Mouse (Mus musculus) forebrain, postnatal 0 days (tissue): ENCODE results near the gene Tmed3. TPM values are rescaled to one million over a fixed set of nuclear protein-coding genes. Genes with fewer than 3 reads are reported as not detected.
A peak's percentile ranks its signal among the peaks of the same experiment; 100 is the strongest.

ENCODE experiments used
- ATAC-seq: fragments of 200-750 bp; cut with Nextera tagmentation; 2 replicates; pipeline ENCODE4 v1.8.0; 2017; ENCODE audit warnings: mild to moderate bottlenecking, moderate library complexity
- DNase-seq: peaks from one replicate; pipeline ENCODE4 v3.0.0-alpha.2; 2015
- H3K27ac ChIP-seq: fragments of 300-500 bp; sonication (generic); 2 replicates; pipeline ENCODE4 v1.5.1; 2014; ENCODE audit warnings: low read depth, mild to moderate bottlenecking, antibody characterized with exemption, low read length, moderate library complexity, mixed read lengths
- H3K27me3 ChIP-seq: fragments of 300-500 bp; sonication (generic); 2 replicates; pipeline ENCODE4 v1.6.1; 2014; ENCODE audit warnings: mild to moderate bottlenecking, low read length, mixed read lengths; ENCODE audit not compliant: insufficient read depth
- H3K36me3 ChIP-seq: fragments of 300-500 bp; sonication (generic); 2 replicates; pipeline ENCODE4 v1.6.1; 2014; ENCODE audit warnings: mild to moderate bottlenecking, moderate library complexity; ENCODE audit not compliant: insufficient read depth
- H3K4me1 ChIP-seq: fragments of 300-500 bp; sonication (generic); 2 replicates; pipeline ENCODE4 v1.6.1; 2014; ENCODE audit warnings: antibody characterized with exemption; ENCODE audit not compliant: insufficient read depth
- H3K4me2 ChIP-seq: fragments of 300-500 bp; sonication (generic); 2 replicates; pipeline ENCODE4 v1.6.1; 2014; ENCODE audit warnings: low read depth, mild to moderate bottlenecking, moderate library complexity
- H3K4me3 ChIP-seq: fragments of 300-500 bp; sonication (generic); 2 replicates; pipeline ENCODE4 v1.5.1; 2014; ENCODE audit warnings: low read depth, low read length, mixed read lengths
- H3K9ac ChIP-seq: fragments of 300-500 bp; sonication (generic); 2 replicates; pipeline ENCODE4 v1.6.1; 2014; ENCODE audit warnings: mild to moderate bottlenecking
- H3K9me3 ChIP-seq: fragments of 300-500 bp; sonication (generic); 2 replicates; pipeline ENCODE4 v1.6.1; 2016; ENCODE audit warnings: low read length
- CTCF ChIP-seq: sonication (generic); IDR thresholded peaks from 2 replicates; pipeline ENCODE4 v1.5.1; 2016; ENCODE audit warnings: antibody characterized with exemption, control low read depth, low read depth
- WGBS: fragments of 180-500 bp; shearing (Covaris S2); extraction: QIAGEN DNeasy Blood & Tissue Kit; methylation state at CpG from one replicate; pipeline ENCODE4 v1.1.7; 2014; 5-methylcytosine and 5-hydroxymethylcytosine counted together
- polyA plus RNA-seq: library from polyadenylated mRNA; unstranded; fragments of >200 nt; fragmentation: Nextera tagmentation; extraction: Ambion mirVana; gene quantifications from 2 replicates; pipeline ENCODE4 v1.2.1, GENCODE M21; 2015
- total RNA-seq: library from RNA; depleted of rRNA; stranded (reverse); fragments of >200 nt; gene quantifications from 2 replicates; pipeline ENCODE4 v1.2.3, GENCODE M21; 2014; rRNA removed

Tmed3 gene
- total RNA-seq (51.3 and 57.2 TPM in 2 replicates), polyA plus RNA-seq (53.4 and 55.5 TPM in 2 replicates)

DNA sequence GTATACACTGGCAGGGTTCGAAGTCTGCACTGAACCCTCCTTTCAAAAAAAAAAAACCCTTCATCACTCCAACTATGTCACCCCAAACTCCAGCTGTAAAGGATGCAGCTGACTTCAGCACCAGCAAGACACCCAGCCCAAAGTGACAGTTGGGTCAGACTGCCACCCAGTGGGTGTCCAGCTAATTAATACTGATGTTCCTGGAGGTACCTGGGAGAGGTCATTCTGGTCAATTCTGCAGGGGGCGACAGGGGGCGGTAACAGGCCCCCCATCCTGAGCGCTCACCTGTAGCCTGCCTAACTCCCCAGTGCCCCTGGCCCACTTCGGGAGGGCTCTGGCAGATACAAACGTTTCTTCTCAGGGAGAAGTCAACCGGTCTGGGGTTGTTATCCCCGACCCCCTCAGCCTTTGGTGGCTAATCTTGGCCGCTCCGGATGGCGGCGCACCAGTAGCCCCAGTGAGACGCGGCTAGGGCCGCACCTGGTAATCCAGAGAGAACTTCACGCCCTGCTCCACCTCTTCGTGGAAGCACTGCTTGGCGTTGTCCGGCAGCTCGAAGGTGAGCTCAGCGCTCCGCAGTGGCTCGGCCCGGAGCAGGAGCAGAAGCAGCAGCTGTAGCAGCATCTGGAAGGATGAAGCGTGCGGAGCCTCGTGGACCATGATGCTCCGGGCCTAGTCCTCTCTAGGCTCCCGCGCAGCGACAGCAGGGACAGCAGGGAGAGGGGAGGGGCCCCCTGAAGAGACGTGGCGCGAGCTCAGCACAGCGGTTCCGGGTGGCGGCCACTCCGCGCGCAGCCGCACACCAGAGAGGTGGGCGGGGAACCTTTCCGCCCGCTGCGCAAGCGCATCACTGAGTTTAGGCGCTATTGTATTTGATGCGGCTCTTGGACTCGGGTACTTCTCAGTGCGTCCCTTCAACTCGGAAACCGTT is at the start of gene Tmed3:
Gene Tmed3 (minus strand): TSS at position 804 of the 932 bp plus-strand sequence.
- Histone ChIP-seq H3K4me3 (peak within 1 kb of the TSS; percentile 59), H3K9ac (peak within 1 kb of the TSS; percentile 71), H3K4me1 (peaks cover 9% of the 10 kb centered on the region), H3K27me3 (no peaks in the 10 kb centered on the region), H3K4me2 (peak within 1 kb of the TSS; percentile 89), H3K36me3 (peaks cover 14% of the 10 kb centered on the region), H3K9me3 (no peaks in the 10 kb centered on the region), H3K27ac (peak within 1 kb of the TSS; percentile 81)
- 2% methylated on average over 52 of the region's 52 CpGs for WGBS
- peak; percentile 42 for TF ChIP-seq CTCF
- DNase-seq (peak; percentile 95), ATAC-seq (peak; percentile 100)

DNA sequence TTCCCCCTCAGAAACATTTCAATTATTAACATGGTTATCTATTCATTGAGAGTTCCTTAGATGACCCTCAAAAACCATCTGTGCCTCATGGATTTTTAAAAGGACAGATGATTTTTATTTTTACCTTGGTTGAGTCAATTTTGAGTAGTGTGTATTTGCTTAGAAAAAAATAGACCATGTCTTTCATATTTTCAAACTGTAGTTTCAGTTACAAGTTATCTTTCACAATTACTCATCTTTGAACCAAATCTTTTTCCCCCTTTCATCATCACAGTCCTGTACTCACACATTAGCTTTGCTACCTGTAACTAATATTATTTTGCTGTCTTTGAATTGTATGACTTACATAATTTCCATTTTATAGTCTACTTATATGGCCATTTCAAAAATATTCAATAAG is 35.2 kb upstream of the Tmed3 start:
- H3K9ac ChIP-seq, result no peak overlapping the region
- no peaks in the 10 kb centered on the region for H3K36me3 ChIP-seq
- DNase-seq (no peak), ATAC-seq (no peak)
- no peaks in the 10 kb centered on the region for H3K9me3 ChIP-seq
- H3K27ac ChIP-seq, result no peak overlapping the region
- no peak for TF ChIP-seq CTCF
- no peak overlapping the region for H3K4me3 ChIP-seq
- H3K4me1 ChIP-seq, result peaks cover 7% of the 10 kb centered on the region; the same call in 1 of the 2 replicates
- H3K4me2 ChIP-seq, result no peak overlapping the region
- peaks cover 24% of the 10 kb centered on the region for H3K27me3 ChIP-seq

GRCm38 (mm10) chr9:89738295-89738694 is 33.4 kb upstream of the Tmed3 start, which contains the start of gene Ankrd34c:
Gene Ankrd34c (minus strand): TSS chr9:89738475.
- no peaks in the 10 kb centered on the region for H3K9me3 ChIP-seq
- no peaks in the 10 kb centered on the region for H3K36me3 ChIP-seq
- no peak within 1 kb of the TSS for H3K27ac ChIP-seq
- H3K4me1 ChIP-seq, result peaks cover 7% of the 10 kb centered on the region; the same call in 1 of the 2 replicates
- H3K4me3 ChIP-seq, result peak within 1 kb of the TSS; percentile 33
- peaks cover 26% of the 10 kb centered on the region for H3K27me3 ChIP-seq
- peak within 1 kb of the TSS; percentile 7; the same call in 1 of the 2 replicates for H3K9ac ChIP-seq
- ATAC-seq (peak; percentile 78), DNase-seq (peak; percentile 16)
- TF ChIP-seq CTCF, result no peak
- 4% methylated on average over 8 of the region's 8 CpGs for WGBS
- peak within 1 kb of the TSS; percentile 59 for H3K4me2 ChIP-seq

DNA sequence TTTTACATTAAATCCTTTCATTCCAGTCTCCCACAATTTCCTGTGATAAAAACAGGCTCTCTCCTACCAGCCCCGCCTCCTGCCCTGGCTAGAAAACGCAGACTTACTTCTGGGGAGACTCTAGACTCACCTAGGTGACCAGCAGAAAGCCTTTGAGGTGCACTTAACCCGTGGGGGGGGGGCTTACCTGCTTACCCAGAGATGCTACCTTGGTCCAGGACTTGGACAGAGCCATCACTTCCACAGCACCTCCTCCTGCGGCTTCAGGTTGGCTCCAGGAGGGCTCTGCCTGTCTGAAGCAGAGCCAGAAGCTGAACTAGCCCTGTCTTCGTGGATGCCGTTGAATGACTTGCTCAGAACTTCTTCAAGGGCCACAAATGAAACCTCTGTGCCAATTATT is 33.0 kb upstream of the Tmed3 start:
- H3K27ac ChIP-seq, result no peak overlapping the region
- DNase-seq, result no peak
- WGBS, result 9% methylated on average over 6 of the region's 6 CpGs
- peaks cover 26% of the 10 kb centered on the region for H3K27me3 ChIP-seq
- ATAC-seq, result peak; percentile 27; the same call in 1 of the 2 replicates
- no peaks in the 10 kb centered on the region for H3K36me3 ChIP-seq
- H3K4me3 ChIP-seq, result peak overlapping the region; percentile 33
- H3K9me3 ChIP-seq, result no peaks in the 10 kb centered on the region
- no peak for TF ChIP-seq CTCF
- peak overlapping the region; percentile 7; the same call in 1 of the 2 replicates for H3K9ac ChIP-seq
- H3K4me2 ChIP-seq, result peak overlapping the region; percentile 59
- H3K4me1 ChIP-seq, result peaks cover 7% of the 10 kb centered on the region; the same call in 1 of the 2 replicates

DNA sequence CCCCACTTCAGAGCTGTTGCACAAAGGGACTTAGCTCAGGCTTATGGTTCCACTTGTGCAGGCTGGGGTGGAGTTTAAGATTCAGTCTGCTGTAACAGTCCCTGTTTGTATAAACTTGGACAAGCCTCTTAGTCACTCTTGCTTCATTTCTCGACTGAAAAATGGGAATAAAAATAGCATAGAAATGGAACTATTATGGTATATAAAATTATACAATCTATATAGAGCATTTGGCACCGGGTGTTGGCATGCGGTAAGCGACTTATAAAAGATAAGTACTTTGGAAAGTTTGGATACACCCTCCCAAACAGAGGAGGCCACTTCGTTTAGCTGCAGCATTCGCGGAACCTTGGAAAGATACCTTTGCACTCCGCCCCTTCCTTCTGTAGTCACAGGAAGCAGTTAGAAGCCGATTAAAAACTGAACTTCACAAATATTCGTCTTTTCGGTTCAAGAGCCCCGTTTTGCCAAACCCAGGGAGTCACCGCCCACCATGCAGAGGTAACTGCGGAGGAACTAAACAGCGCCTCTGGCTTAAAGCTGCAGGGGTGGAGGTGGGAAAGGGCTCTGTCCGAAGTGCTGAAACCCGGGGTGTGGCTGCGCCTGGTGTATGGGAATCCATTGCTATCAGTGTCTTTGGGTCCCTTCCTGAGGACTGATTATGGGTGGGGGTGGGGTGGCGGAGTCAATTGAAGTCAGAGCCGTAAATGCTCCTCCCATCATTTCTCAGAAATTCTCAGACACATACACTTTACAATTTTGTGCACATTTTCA is 32.3 kb upstream of the Tmed3 start:
- peak overlapping the region; percentile 7; the same call in 1 of the 2 replicates for H3K9ac ChIP-seq
- H3K4me2 ChIP-seq, result peak overlapping the region; percentile 59
- peaks cover 26% of the 10 kb centered on the region for H3K27me3 ChIP-seq
- ATAC-seq (peak; percentile 54), DNase-seq (peak; percentile 15)
- peak overlapping the region; percentile 33 for H3K4me3 ChIP-seq
- no peak overlapping the region for H3K27ac ChIP-seq
- H3K36me3 ChIP-seq, result no peaks in the 10 kb centered on the region
- TF ChIP-seq CTCF, result no peak
- 4% methylated on average over 20 of the region's 20 CpGs for WGBS
- peaks cover 7% of the 10 kb centered on the region; the same call in 1 of the 2 replicates for H3K4me1 ChIP-seq
- H3K9me3 ChIP-seq, result no peaks in the 10 kb centered on the region

GRCm38 (mm10) chr9:89706906-89707305 is 2.0 kb upstream of the Tmed3 start:
- no peak overlapping the region for H3K27ac ChIP-seq
- 25% methylated on average over 4 of the region's 4 CpGs for WGBS
- H3K36me3 ChIP-seq, result no peaks in the 10 kb centered on the region
- no peaks in the 10 kb centered on the region for H3K27me3 ChIP-seq
- peak; percentile 81 for TF ChIP-seq CTCF
- no peak overlapping the region for H3K4me2 ChIP-seq
- peak; percentile 41 for DNase-seq
- H3K4me1 ChIP-seq, result peaks cover 9% of the 10 kb centered on the region
- no peaks in the 10 kb centered on the region for H3K9me3 ChIP-seq
- no peak overlapping the region for H3K4me3 ChIP-seq
- no peak for ATAC-seq
- no peak overlapping the region for H3K9ac ChIP-seq
